Comparison of ENCODE assay signal across 8 mouse cellular contexts in genomic region chr2:103084451-103084850, GRCm38 (mm10). TPM values are rescaled to one million over a fixed set of nuclear protein-coding genes. Genes with fewer than 3 reads are reported as not detected.
DNase-seq lines count a peak whose midpoint lies in the region; TF ChIP-seq lines count a peak whose summit lies in the region.

No protein-coding gene starts in this region.

- no peak overlapping the region for H3K9ac ChIP-seq in heart, adult 2 months (ENCODE audit: low read depth, low read length)

- no peak for DNase-seq in heart, adult 2 months
- no peak for DNase-seq in heart, adult 9 months (ENCODE audit: low spot score in 2 of 2)
- peak; percentile 31 for DNase-seq in lung, postnatal 10 days
- DNase-seq in lung, postnatal 25 days (ENCODE audit: low spot score) = no peak
- peak; percentile 48 for DNase-seq in MN1 (ENCODE audit: low spot score)
- DNase-seq in lung, postnatal 14 days = peak; percentile 31
- no peak for DNase-seq in right cerebral cortex, postnatal 14 days
- DNase-seq in ovary, adult 18-20 months (ENCODE audit: low spot score) = no peak

- no peaks in the 10 kb centered on the region for H3K79me2 ChIP-seq in heart, adult 2 months (replicated peaks; ENCODE audit: control insufficient read depth, insufficient read depth, low read length)

- H3K36me3 ChIP-seq in heart, adult 2 months (ENCODE audit: control insufficient read depth, insufficient read depth, low read length) = no peaks in the 10 kb centered on the region; the same call in 1 of the 2 replicates

- no peak overlapping the region for H3K4me3 ChIP-seq in heart, adult 2 months

- WGBS in heart, adult 2 months = 53% methylated on average over 5 of the region's 5 CpGs

- no peaks in the 10 kb centered on the region for H3K27me3 ChIP-seq in heart, adult 2 months (ENCODE audit: control insufficient read depth, insufficient read depth, low read length)

- no peak for TF ChIP-seq EP300 in heart, adult 2 months (IDR thresholded peaks at IDR 0.05; ENCODE audit: insufficient read depth, low read depth, low read length)

- TF ChIP-seq CTCF in heart, adult 2 months (IDR thresholded peaks at IDR 0.05) = peak; percentile 88

- intact Hi-C loops in heart, adult 2 months (cut with DNase I) = loop anchor here (5.0 kb wide), 1 partner anchor 342 kb away; no protein-coding TSS in a partner anchor

- no peak for TF ChIP-seq POLR2A in heart, adult 2 months (IDR thresholded peaks at IDR 0.05; ENCODE audit: insufficient read depth, low read depth, low read length)

- H3K27ac ChIP-seq in heart, adult 2 months = no peak overlapping the region

- H3K4me1 ChIP-seq in heart, adult 2 months (ENCODE audit: control insufficient read depth, insufficient read depth, low read length) = no peaks in the 10 kb centered on the region

RNA-seq across cellular contexts. Expression of gene Apip, which starts 11.0 kb away (rescaled TPM):
- total RNA-seq in heart, adult 2 months (2021) = 10 to 100 TPM; 62.5 to 74.7 TPM
- 44.2 and 65.5 TPM in 2 replicates for polyA plus RNA-seq in heart, adult 2 months (2012; rRNA removed)

RNA-seq across cellular contexts. Expression of gene Pdhx, which starts 11.1 kb away (rescaled TPM):
- total RNA-seq in heart, adult 2 months (2021) = 100 to 1,000 TPM; 147 to 162 TPM
- polyA plus RNA-seq in heart, adult 2 months (2012; rRNA removed) = 102 and 124 TPM in 2 replicates

Comparison
In these comparisons a context has a peak if more than half of its experiments do, and no peak if none do; other contexts are left out.
1. DNase-seq: peak in lung, postnatal 10 days (single experiment), MN1 (single experiment) and lung, postnatal 14 days (single experiment); none in heart, adult 2 months (0 of 2), heart, adult 9 months (0 of 2), lung, postnatal 25 days (single experiment), right cerebral cortex, postnatal 14 days (single experiment) and ovary, adult 18-20 months (single experiment).